Mouse (Mus musculus) midbrain, embryonic 13.5 days (tissue): ENCODE data around the gene Susd2. TPM values are rescaled to one million over a fixed set of nuclear protein-coding genes. Genes with fewer than 3 reads are reported as not detected.

ENCODE experiments used
- ATAC-seq: fragments of 200-750 bp; cut with Nextera tagmentation; 2 replicates; pipeline ENCODE4 v1.8.0; 2017; ENCODE audit warnings: mild to moderate bottlenecking, moderate TSS enrichment, moderate library complexity
- H3K27ac ChIP-seq: fragments of 300-500 bp; sonication (generic); 2 replicates; pipeline ENCODE4 v1.5.1; 2015; ENCODE audit warnings: inconsistent platforms, mild to moderate bottlenecking, moderate library complexity
- H3K27me3 ChIP-seq: fragments of 300-500 bp; sonication (generic); 2 replicates; pipeline ENCODE4 v1.6.1; 2015; ENCODE audit warnings: mild to moderate bottlenecking, inconsistent platforms
- H3K36me3 ChIP-seq: fragments of 300-500 bp; sonication (generic); 2 replicates; pipeline ENCODE4 v1.6.1; 2015; ENCODE audit warnings: mild to moderate bottlenecking, inconsistent platforms
- H3K4me1 ChIP-seq: fragments of 300-500 bp; sonication (generic); replicated peaks from 2 replicates; pipeline ENCODE4 v1.6.1; 2015; ENCODE audit warnings: inconsistent platforms
- H3K4me2 ChIP-seq: fragments of 300-500 bp; sonication (generic); replicated peaks from 2 replicates; pipeline ENCODE4 v1.6.1; 2015; ENCODE audit warnings: moderate library complexity, mild to moderate bottlenecking, inconsistent platforms
- H3K4me3 ChIP-seq: fragments of 300-500 bp; sonication (generic); replicated peaks from 2 replicates; pipeline ENCODE4 v1.5.1; 2015; ENCODE audit warnings: mild to moderate bottlenecking, inconsistent platforms
- H3K9ac ChIP-seq: fragments of 300-500 bp; sonication (generic); replicated peaks from 2 replicates; pipeline ENCODE4 v1.6.1; 2015; ENCODE audit warnings: mild to moderate bottlenecking, inconsistent platforms
- H3K9me3 ChIP-seq: fragments of 300-500 bp; sonication (generic); 2 replicates; pipeline ENCODE4 v1.6.1; 2016; ENCODE audit warnings: mild to moderate bottlenecking, inconsistent platforms
- WGBS: fragments of 180-500 bp; shearing (Covaris S2); methylation state at CpG from one replicate; pipeline ENCODE4 v1.1.7; 2015; 5-methylcytosine and 5-hydroxymethylcytosine counted together
- polyA plus RNA-seq: library from polyadenylated mRNA; unstranded; fragments of >200 nt; fragmentation: Nextera tagmentation; extraction: Ambion mirVana; gene quantifications from 2 replicates; pipeline ENCODE4 v1.2.1, GENCODE M21; 2015

The Susd2 gene
- polyA plus RNA-seq, 1 experiment from 2014 or later: 2.3 TPM

GRCm38 (mm10) chr10:75650306-75650902 is 6.6 kb upstream of the Susd2 start:
- H3K9me3 ChIP-seq: no peaks in the 10 kb centered on the region
- H3K36me3 ChIP-seq: peaks cover 99% of the 10 kb centered on the region
- no peak overlapping the region for H3K4me2 ChIP-seq
- no peak overlapping the region for H3K9ac ChIP-seq
- H3K27ac ChIP-seq: no peak overlapping the region
- H3K27me3 ChIP-seq: no peaks in the 10 kb centered on the region
- ATAC-seq: no peak
- 91% methylated on average over 6 of the region's 6 CpGs for WGBS
- H3K4me1 ChIP-seq: no peaks in the 10 kb centered on the region
- H3K4me3 ChIP-seq: no peak overlapping the region

- ATAC-seq: no peak
- peaks cover under 1% of the 10 kb centered on the region; the same call in 1 of the 2 replicates for H3K4me1 ChIP-seq
- 97% methylated on average over 4 of the region's 4 CpGs for WGBS
- no peaks in the 10 kb centered on the region for H3K27me3 ChIP-seq
- no peaks in the 10 kb centered on the region for H3K9me3 ChIP-seq
- H3K9ac ChIP-seq: no peak overlapping the region
- no peak overlapping the region for H3K4me2 ChIP-seq
- no peak overlapping the region for H3K27ac ChIP-seq
- H3K4me3 ChIP-seq: no peak overlapping the region
- H3K36me3 ChIP-seq: peaks cover 96% of the 10 kb centered on the region
These were observed 5.7 kb upstream of the Susd2 start for GRCm38 (mm10) chr10:75649406-75649995.

- Histone ChIP-seq H3K4me1 (peaks cover 6% of the 10 kb centered on the region), H3K9ac (no peak overlapping the region), H3K9me3 (no peaks in the 10 kb centered on the region), H3K27ac (no peak overlapping the region), H3K4me2 (no peak overlapping the region), H3K36me3 (peaks cover 91% of the 10 kb centered on the region), H3K4me3 (no peak overlapping the region), H3K27me3 (no peaks in the 10 kb centered on the region)
- ATAC-seq: no peak
- WGBS: 94% methylated on average over 7 of the region's 7 CpGs
These were observed 5.2 kb upstream of the Susd2 start for GRCm38 (mm10) chr10:75649001-75649400.

- peaks cover 81% of the 10 kb centered on the region for H3K36me3 ChIP-seq
- 91% methylated on average over 6 of the region's 6 CpGs for WGBS
- H3K4me1 ChIP-seq: peaks cover 15% of the 10 kb centered on the region
- H3K4me3 ChIP-seq: no peak overlapping the region
- no peak for ATAC-seq
- H3K27ac ChIP-seq: no peak overlapping the region
- H3K4me2 ChIP-seq: no peak overlapping the region
- no peaks in the 10 kb centered on the region for H3K27me3 ChIP-seq
- no peak overlapping the region for H3K9ac ChIP-seq
- no peaks in the 10 kb centered on the region for H3K9me3 ChIP-seq
These were observed 4.3 kb upstream of the Susd2 start for GRCm38 (mm10) chr10:75648091-75648490.

GRCm38 (mm10) chr10:75647362-75647761 is 3.6 kb upstream of the Susd2 start:
- Histone ChIP-seq H3K27me3 (no peaks in the 10 kb centered on the region), H3K27ac (no peak overlapping the region), H3K9me3 (no peaks in the 10 kb centered on the region), H3K4me2 (no peak overlapping the region), H3K4me1 (peaks cover 19% of the 10 kb centered on the region), H3K36me3 (peaks cover 74% of the 10 kb centered on the region), H3K4me3 (no peak overlapping the region), H3K9ac (no peak overlapping the region)
- ATAC-seq: no peak
- 87% methylated on average over 3 of the region's 3 CpGs for WGBS

GRCm38 (mm10) chr10:75646406-75646805 is 2.6 kb upstream of the Susd2 start:
- ATAC-seq: no peak
- Histone ChIP-seq H3K4me2 (no peak overlapping the region), H3K4me1 (peaks cover 19% of the 10 kb centered on the region), H3K9me3 (no peaks in the 10 kb centered on the region), H3K27ac (no peak overlapping the region), H3K9ac (no peak overlapping the region), H3K4me3 (no peak overlapping the region), H3K27me3 (no peaks in the 10 kb centered on the region), H3K36me3 (peaks cover 65% of the 10 kb centered on the region)
- WGBS: 94% methylated on average over 6 of the region's 6 CpGs

GRCm38 (mm10) chr10:75645616-75646015 is 1.8 kb upstream of the Susd2 start:
- 96% methylated on average over 8 of the region's 8 CpGs for WGBS
- no peak overlapping the region for H3K27ac ChIP-seq
- peaks cover 57% of the 10 kb centered on the region for H3K36me3 ChIP-seq
- no peaks in the 10 kb centered on the region for H3K27me3 ChIP-seq
- H3K9me3 ChIP-seq: no peaks in the 10 kb centered on the region
- no peak for ATAC-seq
- no peak overlapping the region for H3K4me2 ChIP-seq
- H3K4me1 ChIP-seq: peaks cover 19% of the 10 kb centered on the region
- no peak overlapping the region for H3K9ac ChIP-seq
- no peak overlapping the region for H3K4me3 ChIP-seq

GRCm38 (mm10) chr10:75642891-75643290 is 917 bp downstream of the Susd2 start:
- no peaks in the 10 kb centered on the region for H3K27me3 ChIP-seq
- 91% methylated on average over 2 of the region's 2 CpGs for WGBS
- H3K9ac ChIP-seq: no peak overlapping the region
- peaks cover 19% of the 10 kb centered on the region for H3K4me1 ChIP-seq
- no peak overlapping the region for H3K4me2 ChIP-seq
- no peak overlapping the region for H3K4me3 ChIP-seq
- ATAC-seq: peak; percentile 15; the same call in 1 of the 2 replicates
- H3K27ac ChIP-seq: no peak overlapping the region
- peaks cover 29% of the 10 kb centered on the region for H3K36me3 ChIP-seq
- no peaks in the 10 kb centered on the region for H3K9me3 ChIP-seq

GRCm38 (mm10) chr10:75642436-75642835 is 1.4 kb downstream of the Susd2 start:
- Histone ChIP-seq H3K4me3 (no peak overlapping the region), H3K4me2 (no peak overlapping the region), H3K4me1 (peaks cover 19% of the 10 kb centered on the region), H3K9ac (no peak overlapping the region), H3K27ac (no peak overlapping the region), H3K36me3 (peaks cover 25% of the 10 kb centered on the region), H3K9me3 (no peaks in the 10 kb centered on the region), H3K27me3 (no peaks in the 10 kb centered on the region)
- no peak for ATAC-seq
- 73% methylated on average over 9 of the region's 9 CpGs for WGBS

- 93% methylated on average over 7 of the region's 7 CpGs for WGBS
These were observed 2.0 kb downstream of the Susd2 start for GRCm38 (mm10) chr10:75641721-75642222.

GRCm38 (mm10) chr10:75637711-75638110 is 6.1 kb downstream of the Susd2 start:
- WGBS: 89% methylated on average over 11 of the region's 11 CpGs
- no peak overlapping the region for H3K4me3 ChIP-seq

More at GRCm38 (mm10) chr10:75641721-75642222, 2.0 kb downstream of the Susd2 start:
- Histone ChIP-seq H3K4me1 (peaks cover 19% of the 10 kb centered on the region), H3K4me2 (no peak overlapping the region), H3K9ac (no peak overlapping the region), H3K4me3 (no peak overlapping the region), H3K27ac (no peak overlapping the region), H3K36me3 (peaks cover 19% of the 10 kb centered on the region), H3K9me3 (no peaks in the 10 kb centered on the region), H3K27me3 (no peaks in the 10 kb centered on the region)
- ATAC-seq: no peak

GRCm38 (mm10) chr10:75636084-75636786 is 7.6 kb downstream of the Susd2 start:
- Histone ChIP-seq H3K27me3 (no peaks in the 10 kb centered on the region), H3K4me2 (no peak overlapping the region), H3K4me1 (no peaks in the 10 kb centered on the region), H3K4me3 (no peak overlapping the region), H3K9ac (no peak overlapping the region), H3K27ac (no peak overlapping the region), H3K36me3 (no peaks in the 10 kb centered on the region), H3K9me3 (no peaks in the 10 kb centered on the region)
- ATAC-seq: no peak
- 90% methylated on average over 12 of the region's 12 CpGs for WGBS

More at GRCm38 (mm10) chr10:75637711-75638110, 6.1 kb downstream of the Susd2 start:
- Histone ChIP-seq H3K27me3 (no peaks in the 10 kb centered on the region), H3K36me3 (no peaks in the 10 kb centered on the region), H3K4me2 (no peak overlapping the region), H3K9ac (no peak overlapping the region), H3K9me3 (no peaks in the 10 kb centered on the region), H3K27ac (no peak overlapping the region), H3K4me1 (peaks cover under 1% of the 10 kb centered on the region; the same call in 1 of the 2 replicates)
- ATAC-seq: no peak
